Mouse (Mus musculus): ENCODE data around the gene Mchr1.

Gene Mchr1

DNA sequence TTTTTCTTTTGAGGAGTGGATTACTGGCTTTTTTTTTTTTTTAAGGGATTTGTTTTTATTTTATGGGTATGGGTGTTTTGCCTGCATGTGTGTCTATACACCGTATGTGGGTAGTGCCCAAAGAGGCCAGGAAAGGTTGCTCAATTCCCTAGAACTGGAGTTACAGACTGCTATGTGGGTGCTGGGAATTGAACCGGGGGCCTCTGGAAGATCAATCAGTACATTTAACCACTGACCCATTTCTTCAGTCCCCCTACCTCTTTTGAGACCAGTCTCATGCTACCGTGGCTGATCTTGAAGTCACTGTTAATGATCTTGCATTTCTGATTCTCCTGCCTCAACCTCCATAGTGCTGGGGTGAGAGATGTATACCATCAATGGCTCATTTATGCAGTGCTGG lies 8.0 kb upstream of the Mchr1 start:
- no peak for DNase-seq (ENCODE audit: low spot score)

DNA sequence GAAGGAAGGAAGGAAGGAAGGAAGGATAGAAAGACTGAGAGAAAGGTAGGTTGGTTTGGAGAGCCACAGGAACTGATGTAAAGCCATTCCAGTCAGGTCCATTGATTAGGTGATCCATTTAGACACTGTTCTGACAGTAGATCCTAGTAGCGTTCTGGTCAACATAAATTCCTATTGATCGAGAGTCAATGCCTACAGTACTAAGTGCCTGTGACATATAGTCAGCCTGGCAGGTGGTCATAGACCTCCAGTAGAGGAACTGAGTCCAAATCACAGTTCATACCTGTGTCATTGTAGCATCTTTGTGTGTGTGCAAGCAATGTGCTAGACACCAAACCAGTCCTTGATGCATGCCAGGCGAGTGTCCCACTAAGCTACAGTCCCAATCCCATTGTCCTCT lies 7.0 kb upstream of the Mchr1 start:
- no peak for DNase-seq (ENCODE audit: low spot score)

DNA sequence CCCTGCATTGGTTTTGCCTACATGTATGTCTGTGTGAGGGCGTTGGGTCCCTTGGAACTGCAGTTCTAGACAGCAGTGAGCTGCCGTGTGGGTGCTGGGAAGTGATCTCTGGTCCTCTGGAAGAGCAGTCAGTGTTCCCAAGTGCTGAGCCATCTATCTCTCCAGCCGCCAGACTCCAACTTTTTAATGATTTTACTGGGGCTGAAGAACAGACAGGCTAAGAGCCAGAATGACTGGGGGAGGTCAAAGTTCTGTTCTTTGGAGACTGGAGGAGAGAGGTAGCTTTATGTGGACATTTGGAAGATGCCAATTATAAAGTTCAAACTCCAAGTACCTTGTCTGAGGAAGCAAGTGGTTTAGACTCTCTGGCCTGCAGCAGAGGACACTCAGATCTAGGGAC lies 5.5 kb upstream of the Mchr1 start:
- no peak for DNase-seq (ENCODE audit: low spot score)

DNA sequence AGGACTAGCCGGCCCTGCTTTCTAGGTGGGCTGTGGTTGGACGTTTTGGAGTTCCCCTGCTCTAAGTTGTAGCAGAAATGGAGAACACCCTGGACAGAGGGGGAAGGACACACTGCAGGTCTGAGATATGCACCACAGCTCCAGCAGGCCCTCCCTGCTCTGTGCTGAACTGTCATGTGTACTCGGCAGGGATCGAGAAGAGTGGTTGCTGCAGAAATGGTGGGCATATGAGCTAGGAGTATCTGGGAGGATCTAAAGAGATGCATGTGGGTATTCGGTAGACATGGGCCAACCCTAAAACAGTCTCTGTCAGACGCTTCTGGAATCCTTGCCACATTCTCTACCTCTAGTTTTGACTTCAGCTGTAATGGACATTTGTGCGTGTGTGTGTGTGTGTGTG lies 4.0 kb upstream of the Mchr1 start:
- no peak for DNase-seq (ENCODE audit: low spot score)

DNA sequence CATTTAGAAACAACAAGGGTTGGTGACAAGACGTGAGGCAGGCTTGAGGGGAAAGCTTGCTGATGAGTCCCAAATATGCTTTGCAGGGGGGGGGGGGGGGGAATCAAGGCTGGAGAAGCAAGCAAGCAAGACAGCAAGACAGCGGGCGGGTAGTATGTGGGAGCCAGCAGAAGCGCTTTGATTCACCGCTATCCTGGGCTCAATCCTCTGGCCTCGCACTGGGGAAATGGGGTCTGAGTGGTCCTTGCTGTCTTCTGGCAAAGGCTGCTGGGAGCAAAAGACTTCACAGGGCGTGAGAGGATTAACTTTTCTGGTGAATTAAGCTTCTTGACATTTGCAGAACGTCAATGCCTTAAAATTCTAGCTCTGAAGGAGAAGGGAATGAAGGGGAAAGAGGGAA lies 763 bp downstream of the Mchr1 start:
- no peak for DNase-seq (ENCODE audit: low spot score)

DNA sequence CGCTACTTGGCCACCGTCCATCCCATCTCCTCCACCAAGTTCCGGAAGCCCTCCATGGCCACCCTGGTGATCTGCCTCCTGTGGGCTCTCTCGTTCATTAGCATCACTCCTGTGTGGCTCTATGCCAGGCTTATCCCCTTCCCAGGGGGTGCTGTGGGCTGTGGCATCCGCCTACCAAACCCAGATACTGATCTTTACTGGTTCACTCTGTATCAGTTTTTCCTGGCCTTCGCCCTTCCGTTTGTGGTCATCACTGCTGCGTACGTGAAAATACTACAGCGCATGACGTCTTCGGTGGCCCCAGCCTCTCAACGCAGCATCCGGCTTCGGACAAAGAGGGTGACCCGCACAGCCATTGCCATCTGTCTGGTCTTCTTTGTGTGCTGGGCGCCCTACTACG lies 2.2 kb downstream of the Mchr1 start:
- DNase-seq (ENCODE audit: low spot score) = no peak

DNA sequence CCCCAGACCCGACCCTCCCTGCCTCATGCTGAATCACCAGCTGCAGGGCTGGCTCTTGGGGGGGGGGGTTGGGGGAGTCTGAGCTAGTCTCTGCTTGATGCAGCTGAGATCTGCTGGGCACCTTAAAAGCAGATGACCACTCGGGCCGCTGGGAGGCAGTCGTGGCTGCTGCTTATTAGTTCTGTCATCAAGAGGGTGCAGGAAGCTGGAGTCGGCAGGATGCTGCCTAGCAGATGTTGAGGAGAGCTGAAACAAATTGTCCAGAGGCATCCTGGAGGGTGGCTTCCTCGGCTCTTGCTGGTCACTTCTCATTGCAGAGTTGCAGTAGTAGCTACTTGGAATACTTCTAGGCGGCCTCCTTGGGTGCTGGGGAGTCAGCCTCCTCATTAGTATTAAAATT lies 4.0 kb downstream of the Mchr1 start:
- no peak for DNase-seq (ENCODE audit: low spot score)

DNA sequence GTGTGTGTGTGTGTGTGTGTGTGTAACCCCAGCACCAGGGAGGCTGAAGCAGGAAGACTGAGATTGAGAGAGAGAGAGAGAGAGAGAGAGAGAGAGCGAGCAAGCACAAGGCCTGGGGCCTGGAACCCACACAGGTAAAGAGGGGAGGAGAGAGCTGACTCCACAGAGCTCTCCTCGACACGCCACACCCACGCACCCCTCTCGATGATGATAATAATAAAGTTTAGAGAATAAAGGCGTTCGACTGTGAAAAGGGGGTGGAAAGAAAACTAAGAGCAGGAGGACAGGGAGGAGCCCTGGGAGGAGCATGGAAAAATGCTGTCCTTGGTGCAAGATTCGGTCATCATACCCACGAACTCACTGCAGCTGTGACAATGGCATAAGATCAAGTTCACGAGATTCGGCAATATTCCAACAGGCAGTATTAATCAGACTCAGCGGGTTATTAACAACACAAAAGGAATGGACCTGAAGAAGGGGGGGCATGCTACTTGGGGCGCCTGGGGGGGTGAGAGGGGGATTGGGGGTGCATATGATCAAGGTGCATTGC lies 4.6 kb downstream of the Mchr1 start:
- no peak for DNase-seq (ENCODE audit: low spot score)

DNA sequence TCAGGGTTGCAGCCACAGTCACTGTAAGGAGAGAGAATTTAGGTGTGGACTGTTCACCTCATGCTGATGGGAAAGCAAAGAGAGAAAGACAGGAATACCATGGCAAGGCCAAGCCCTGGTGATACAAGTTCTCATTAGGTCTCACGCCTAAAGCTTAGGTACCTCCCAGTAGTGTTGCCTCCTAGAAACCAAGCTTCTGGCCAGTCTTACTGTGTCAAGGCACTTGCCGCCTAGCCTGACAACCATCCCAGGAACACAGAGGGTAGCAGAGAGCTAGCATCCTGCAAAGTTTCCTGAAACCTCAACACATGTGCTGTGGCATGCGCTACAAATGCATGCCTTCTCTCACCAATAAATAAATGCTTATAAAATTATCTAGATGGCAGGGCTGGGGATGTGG lies 11.6 kb downstream of the Mchr1 start:
- no peak for DNase-seq (ENCODE audit: low spot score)

DNA sequence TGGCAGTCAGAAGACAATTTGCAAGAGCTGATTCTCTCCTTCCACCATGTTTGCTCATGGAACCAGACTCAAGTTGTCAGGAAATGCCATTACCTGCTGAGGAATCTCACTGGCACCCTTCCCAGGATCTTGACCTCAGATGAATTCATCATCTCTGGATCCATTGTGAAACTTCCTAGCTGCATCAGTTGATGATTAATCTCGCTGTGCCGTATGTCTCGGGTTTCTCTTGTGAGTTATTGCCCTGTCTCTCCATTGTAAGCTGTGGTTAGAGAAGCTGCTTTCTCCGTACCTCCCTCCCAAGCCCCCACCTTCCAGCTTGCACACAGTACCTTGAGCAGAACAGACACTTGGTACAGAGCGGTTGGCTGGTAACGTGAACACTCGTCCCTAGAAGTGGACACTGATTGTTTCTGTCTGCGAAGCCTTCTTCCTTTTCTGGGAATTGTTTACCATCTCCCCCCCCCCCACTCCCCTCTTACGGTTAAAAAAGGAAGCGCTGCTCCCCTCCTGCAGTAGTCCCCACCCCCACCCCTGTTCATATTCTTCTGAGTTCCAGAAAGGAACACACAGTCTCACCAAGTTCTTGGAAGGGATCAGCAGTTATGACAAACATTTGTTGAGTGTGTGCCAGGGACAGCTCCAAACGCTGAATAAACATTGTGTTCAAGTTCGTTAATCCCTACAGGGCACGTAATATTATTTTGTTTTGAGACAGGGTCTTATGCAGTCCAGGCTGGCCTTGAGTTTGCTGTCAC lies 12.5 kb downstream of the Mchr1 start:
- no peak for DNase-seq (ENCODE audit: low spot score)

DNA sequence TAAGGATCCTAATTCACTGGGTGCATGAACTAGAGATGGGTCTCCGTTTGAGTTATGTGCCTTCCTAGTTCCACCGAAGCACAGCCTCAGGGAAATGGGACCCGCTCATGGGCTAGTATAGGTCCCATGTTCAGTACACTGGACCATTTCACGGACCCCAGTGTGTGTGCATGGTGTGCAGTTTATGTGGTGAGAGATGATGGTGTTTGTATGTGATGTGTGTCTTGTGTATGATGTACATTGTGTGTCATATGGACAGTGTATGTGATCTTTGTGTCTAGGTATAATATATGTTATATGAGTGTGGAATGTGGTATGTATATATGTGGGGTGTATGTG lies 13.0 kb downstream of the Mchr1 start:
- DNase-seq (ENCODE audit: low spot score) = no peak

DNA sequence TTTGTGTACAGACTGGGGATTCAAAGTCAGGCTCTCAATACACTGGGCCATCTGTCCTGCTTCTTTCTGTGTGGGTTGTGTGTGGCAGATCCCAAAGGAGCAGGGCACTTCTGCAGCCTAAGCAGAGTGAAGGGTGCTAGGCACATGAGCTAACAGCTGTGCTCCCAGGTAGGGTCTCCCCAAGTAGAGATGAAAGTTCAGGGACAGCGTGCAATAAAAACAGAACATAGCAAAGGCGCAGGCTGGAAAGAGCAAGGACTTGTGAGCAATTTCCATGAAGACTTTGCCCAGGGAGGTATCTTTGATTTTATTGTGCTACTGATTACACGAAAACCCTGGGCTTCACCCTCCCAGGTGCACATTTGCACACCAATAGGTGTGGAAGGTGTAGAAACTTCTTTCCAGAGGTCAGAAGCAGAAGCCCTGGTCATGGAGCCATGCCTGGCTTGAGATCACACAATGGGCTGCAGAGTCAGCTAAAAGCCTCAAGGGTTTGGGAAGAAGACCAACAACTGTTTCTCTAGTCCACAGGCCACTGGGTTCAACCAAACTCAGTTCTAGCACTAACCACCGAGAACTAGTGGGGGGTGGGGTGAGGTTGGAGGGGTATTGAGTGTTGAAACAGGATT lies 13.8 kb downstream of the Mchr1 start:
- DNase-seq (ENCODE audit: low spot score) = no peak

DNA sequence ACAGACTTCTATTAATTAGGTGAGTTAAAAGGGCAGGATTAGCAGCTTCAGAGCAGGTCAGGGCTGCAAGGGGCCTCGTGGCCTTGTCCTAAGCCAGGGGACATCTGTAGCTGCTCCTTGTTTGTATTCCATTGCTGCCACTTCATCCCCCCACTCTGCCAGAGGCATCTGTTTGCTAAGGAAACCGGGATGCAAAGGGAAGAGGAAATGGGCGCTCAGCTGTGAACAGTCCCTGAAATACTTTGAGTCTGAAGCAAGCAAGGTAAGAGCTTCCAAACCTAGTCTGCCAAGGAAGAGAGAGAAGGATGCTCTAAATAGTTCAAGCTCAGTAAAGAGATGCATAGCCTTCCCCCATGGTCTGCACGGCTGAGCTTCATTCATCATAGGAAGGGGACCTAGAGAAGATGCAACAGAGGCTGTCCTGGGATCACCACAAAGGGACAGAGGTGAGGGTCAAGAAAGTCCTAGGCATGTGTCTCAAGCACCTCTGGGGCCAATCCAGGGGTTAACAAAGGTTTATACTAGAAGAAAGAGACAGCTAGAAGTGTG lies 17.4 kb downstream of the Mchr1 start:
- no peak for DNase-seq (ENCODE audit: low spot score)

DNA sequence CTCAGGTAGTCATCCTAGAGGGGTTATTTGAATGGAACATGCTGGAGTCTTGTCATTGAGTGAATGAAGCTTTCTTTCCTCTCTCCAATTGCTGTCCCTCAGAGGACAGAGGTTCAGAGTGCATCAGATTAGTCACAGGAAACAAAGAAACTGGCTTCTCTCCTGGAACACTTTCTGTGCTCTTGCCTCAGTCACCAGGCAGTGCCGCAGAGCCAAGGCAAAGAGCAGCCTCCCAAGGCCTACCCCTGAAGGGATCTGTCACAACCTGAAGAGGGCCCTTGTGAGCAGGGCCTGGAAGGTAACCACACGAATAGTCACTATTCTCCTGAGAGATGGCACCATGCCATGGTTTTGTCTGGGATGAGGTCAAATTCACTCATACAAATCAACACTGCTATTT lies 18.3 kb downstream of the Mchr1 start:
- no peak for DNase-seq (ENCODE audit: low spot score)

DNA sequence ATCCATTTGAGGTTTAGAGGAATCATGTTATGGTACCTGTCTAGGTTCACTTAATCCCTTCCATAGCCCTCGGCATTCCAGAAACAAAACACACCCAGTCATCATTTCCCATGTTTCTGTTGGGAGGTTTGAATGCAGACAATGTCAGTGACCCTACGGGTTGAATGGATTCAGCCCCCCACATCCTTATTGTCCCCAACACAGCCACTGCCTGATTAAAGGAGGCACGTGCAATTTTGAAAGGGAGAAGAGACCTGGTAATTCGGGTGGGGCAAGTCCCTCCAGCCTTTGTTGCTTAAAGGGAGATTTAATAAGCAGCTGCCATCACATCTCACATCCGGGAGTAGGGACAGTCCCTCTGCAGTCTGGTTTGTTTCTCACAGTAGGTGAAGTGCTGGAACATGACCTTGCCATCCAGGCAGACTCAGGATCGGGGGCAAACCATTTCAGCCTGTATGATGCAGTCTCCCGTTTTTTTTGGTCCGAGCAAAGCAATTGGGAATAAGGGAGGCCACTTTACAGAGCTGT lies 18.9 kb downstream of the Mchr1 start:
- DNase-seq (ENCODE audit: low spot score) = no peak

DNA sequence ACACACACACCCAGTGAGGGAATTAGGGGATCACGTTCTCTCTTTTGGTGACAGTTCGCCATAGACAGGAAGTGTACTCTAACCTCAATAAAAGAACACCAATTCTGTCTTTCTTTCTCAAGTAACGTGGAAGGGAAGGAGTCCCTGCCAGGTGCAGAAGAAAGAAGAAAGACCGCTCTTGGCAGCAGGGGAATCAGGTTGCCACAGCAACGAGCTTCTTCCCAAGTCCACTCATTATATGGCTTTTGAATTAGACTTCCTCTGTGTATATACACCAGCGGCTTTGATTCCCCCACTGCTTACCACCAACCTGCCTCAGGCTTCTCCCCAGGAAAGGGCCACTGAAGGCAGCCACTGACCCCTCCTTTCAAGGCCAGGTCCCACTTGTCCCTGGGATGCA lies 19.8 kb downstream of the Mchr1 start:
- no peak for DNase-seq (ENCODE audit: low spot score)

DNA sequence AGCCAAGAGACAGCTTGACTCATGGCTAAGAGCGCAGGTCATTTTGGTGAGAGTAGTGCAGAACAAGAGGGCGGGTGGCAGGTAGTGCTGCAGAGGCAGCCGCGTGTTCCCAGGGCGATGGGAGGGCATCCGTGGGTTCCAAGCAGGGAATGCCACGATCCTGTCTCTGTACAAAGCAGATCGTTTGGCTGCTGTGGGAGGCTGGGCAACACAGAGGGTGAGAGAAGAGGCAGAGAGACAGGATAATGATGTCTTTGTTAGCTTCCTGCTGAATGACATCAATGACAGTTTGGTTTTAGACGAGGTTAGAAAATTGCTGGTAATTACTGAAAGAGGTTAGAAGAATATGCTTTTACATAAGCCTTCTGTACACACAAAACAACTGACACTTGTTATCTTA lies 23.0 kb downstream of the Mchr1 start:
- no peak for DNase-seq (ENCODE audit: low spot score)

DNA sequence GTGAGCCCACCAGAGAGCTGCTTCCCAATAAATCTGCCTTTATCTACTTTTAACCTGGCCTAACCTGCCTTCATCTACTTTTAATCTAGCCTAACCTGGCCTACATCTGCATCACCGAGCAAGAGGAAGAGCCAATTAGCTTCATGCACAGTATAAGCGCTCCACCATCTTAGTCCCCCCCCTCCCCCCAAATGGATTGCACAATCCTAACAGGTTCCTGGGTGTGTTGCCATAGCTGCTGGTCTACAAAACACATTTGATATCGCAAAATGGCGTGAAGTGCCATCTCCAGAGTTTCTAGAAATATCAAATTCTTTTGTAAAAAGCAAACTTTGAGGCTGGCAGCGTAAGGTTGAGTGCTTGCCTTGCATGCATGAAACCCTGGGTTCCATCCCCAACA lies 24.0 kb downstream of the Mchr1 start:
- DNase-seq (ENCODE audit: low spot score) = no peak

DNA sequence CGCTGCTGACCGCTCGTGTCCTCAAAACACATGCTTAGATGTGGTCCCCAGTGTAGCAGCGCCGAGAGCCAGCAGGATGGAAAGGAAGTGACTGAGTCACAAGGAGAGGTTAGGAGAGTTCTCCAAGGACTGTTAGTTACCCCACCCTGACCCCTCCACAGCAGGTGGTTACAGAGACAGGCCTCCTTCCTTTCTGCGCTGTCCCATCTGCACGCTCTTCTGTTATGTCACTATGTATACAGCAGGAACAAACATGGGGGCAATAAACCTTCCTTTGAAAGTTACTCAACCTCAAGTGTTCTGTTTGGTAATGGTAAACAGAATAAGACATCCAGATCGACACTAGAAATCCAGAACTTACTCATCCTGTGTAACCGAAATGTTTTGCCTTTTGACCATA lies 24.9 kb downstream of the Mchr1 start:
- DNase-seq (ENCODE audit: low spot score) = no peak

DNA sequence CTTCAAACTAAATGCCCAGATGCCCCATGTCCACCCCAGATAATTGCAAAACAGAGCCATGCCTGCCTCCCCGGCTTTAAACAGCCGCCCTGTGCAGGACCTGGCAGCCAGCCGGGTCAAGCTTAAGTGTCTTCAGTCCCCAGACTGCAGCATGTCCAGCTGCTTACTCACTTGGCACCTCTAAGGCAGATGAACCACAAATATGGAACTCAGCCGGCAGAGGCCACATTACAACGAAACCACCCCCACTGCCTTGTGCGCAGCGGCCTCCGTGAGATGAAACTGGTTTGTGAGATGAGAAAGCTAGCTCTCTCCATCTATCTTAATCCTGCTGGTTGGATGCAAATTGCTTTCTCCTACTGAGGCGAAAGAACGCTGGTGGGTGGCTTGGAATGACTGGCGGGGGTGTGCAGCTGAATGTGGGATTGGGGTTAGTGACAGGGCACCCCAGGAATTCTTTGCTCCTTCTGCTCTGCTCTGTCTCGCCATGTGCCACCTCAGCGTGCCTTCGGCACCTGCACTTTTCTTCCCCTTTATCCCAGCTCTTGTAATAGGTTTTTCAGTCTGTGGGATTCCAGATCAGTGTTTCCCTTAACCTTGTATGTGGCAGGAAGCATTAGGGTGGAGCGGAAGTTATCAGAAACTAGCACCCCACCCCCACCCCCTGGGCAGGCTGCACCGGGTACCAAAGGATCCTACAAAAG lies 29.2 kb downstream of the Mchr1 start:
- DNase-seq (ENCODE audit: low spot score) = no peak

DNA sequence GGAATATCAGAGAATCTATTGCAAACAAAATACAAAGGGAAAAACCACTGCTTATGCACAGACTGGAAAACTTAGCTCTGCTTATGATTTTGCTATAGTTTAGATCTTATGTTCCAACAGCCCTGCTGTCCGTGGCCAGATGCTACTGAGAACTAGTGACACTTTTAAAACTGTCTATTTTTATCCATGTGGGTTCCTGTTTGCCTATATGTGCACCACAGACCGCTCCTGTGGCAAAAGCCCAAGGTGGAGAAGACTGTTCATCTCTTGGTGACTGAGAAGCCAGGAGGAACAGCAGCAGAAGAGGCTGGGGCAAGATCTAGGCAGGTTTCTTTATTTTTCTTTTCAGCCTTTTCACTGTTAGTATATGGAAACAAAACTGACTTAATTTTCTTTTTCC lies 32.1 kb downstream of the Mchr1 start:
- no peak for DNase-seq (ENCODE audit: low spot score)

DNA sequence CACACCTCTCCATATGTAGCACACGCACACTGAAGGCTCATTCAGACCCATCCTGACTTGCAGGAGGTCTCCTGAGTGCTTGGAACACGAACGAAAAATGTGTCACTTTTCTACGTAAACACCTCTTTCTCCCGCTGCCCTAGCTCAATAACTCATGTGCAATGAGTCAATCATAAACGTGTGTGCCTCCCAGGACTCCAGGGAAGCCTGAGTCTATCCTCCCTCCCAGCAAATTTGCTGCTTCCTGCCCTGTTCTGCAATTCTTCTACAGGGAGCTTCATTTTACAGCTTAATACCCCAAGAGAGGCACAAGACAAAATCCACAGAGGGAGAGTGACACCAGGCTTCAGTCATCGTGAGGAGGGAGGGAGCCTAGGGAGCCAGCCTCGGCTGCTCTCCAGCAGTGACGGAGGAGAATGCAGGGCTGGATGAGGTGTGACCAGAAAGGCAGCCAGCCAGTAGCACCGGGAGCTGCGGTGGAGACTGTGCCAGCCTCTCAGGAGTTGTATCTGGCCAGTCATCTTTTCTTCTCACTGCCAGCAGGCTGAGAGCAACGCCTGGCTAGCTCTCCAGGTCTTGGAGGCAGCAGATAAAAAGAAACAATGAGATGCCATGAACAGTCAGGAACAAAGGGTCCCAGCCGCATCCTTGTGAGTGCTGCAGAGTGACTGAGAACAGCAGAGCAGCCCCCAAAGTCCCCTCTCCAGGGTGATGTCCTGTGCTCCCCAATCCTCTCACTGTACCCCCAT lies 37.2 kb downstream of the Mchr1 start:
- DNase-seq (ENCODE audit: low spot score) = peak; percentile 14

All from ovary, postnatal 14 days (tissue).